Mouse (Mus musculus) intestine, embryonic 16.5 days (tissue): Measurements from ENCODE around the gene Ldlrad3. TPM values are rescaled to one million over a fixed set of nuclear protein-coding genes. Genes with fewer than 3 reads are reported as not detected.

Experiments used
- ATAC-seq: fragments of 200-750 bp; cut with Nextera tagmentation; 2 replicates; pipeline ENCODE4 v1.8.0; 2017; ENCODE audit warnings: moderate TSS enrichment, moderate library complexity
- H3K27ac ChIP-seq: fragments of 300-500 bp; sonication (generic); 2 replicates; pipeline ENCODE4 v1.5.1; 2014; ENCODE audit warnings: mild to moderate bottlenecking, low read length
- H3K27me3 ChIP-seq: fragments of 300-500 bp; sonication (generic); replicated peaks from 2 replicates; pipeline ENCODE4 v1.6.1; 2014; ENCODE audit warnings: low read length, control low read depth, mixed read lengths; ENCODE audit not compliant: control insufficient read depth, insufficient read depth
- H3K36me3 ChIP-seq: fragments of 300-500 bp; sonication (generic); 2 replicates; pipeline ENCODE4 v1.6.1; 2014; ENCODE audit warnings: low read length, control low read depth; ENCODE audit not compliant: control insufficient read depth, insufficient read depth
- H3K4me1 ChIP-seq: fragments of 300-500 bp; sonication (generic); 2 replicates; pipeline ENCODE4 v1.6.1; 2014; ENCODE audit warnings: low read length, control low read depth, mixed read lengths; ENCODE audit not compliant: control insufficient read depth, insufficient read depth
- H3K4me2 ChIP-seq: fragments of 300-500 bp; sonication (generic); 2 replicates; pipeline ENCODE4 v1.6.1; 2014; ENCODE audit warnings: low read depth, low read length, control low read depth
- H3K4me3 ChIP-seq: fragments of 300-500 bp; sonication (generic); 2 replicates; pipeline ENCODE4 v1.5.1; 2014; ENCODE audit warnings: mild to moderate bottlenecking, low read length
- H3K9ac ChIP-seq: fragments of 300-500 bp; sonication (generic); 2 replicates; pipeline ENCODE4 v1.6.1; 2014; ENCODE audit warnings: low read depth, low read length
- H3K9me3 ChIP-seq: fragments of 300-500 bp; sonication (generic); 2 replicates; pipeline ENCODE4 v1.6.1; 2016; ENCODE audit warnings: low read length, control low read depth; ENCODE audit not compliant: control insufficient read depth
- WGBS: fragments of 180-500 bp; shearing (Covaris S2); extraction: QIAGEN DNeasy Blood & Tissue Kit; methylation state at CpG from one replicate; pipeline ENCODE4 v1.1.7; 2014; 5-methylcytosine and 5-hydroxymethylcytosine counted together
- polyA plus RNA-seq: library from polyadenylated mRNA; unstranded; fragments of >200 nt; fragmentation: Nextera tagmentation; extraction: Ambion mirVana; gene quantifications from 2 replicates; pipeline ENCODE4 v1.2.1, GENCODE M21; 2015

The Ldlrad3 gene
- polyA plus RNA-seq, 1 experiment from 2014 or later = 18.8 TPM

- H3K4me2 ChIP-seq = no peak overlapping the region
- WGBS = 66% methylated on average over 14 of the region's 14 CpGs
- H3K9ac ChIP-seq = no peak overlapping the region
- no peaks in the 10 kb centered on the region for H3K36me3 ChIP-seq
- no peak overlapping the region for H3K4me3 ChIP-seq
- no peaks in the 10 kb centered on the region for H3K9me3 ChIP-seq
- H3K4me1 ChIP-seq = no peaks in the 10 kb centered on the region
- 0 out of 2 replicates have a peak overlapping the region, but pooled peaks have one; percentile 19 for H3K27ac ChIP-seq
- peak; percentile 44; the same call in 1 of the 2 replicates for ATAC-seq
- no peaks in the 10 kb centered on the region for H3K27me3 ChIP-seq
Observed at GRCm38 (mm10) chr2:102099702-102100450, 86.3 kb downstream of the Ldlrad3 start.

GRCm38 (mm10) chr2:102099261-102099660 lies 86.9 kb downstream of the Ldlrad3 start:
- ATAC-seq = peak; percentile 53; the same call in 1 of the 2 replicates
- no peaks in the 10 kb centered on the region for H3K27me3 ChIP-seq
- no peak overlapping the region for H3K9ac ChIP-seq
- H3K27ac ChIP-seq = 0 out of 2 replicates have a peak overlapping the region, but pooled peaks have one; percentile 19
- H3K4me1 ChIP-seq = no peaks in the 10 kb centered on the region
- H3K9me3 ChIP-seq = no peaks in the 10 kb centered on the region
- H3K4me3 ChIP-seq = no peak overlapping the region
- H3K4me2 ChIP-seq = no peak overlapping the region
- WGBS = 58% methylated on average over 4 of the region's 4 CpGs
- H3K36me3 ChIP-seq = no peaks in the 10 kb centered on the region

GRCm38 (mm10) chr2:102094773-102095172 lies 91.4 kb downstream of the Ldlrad3 start:
- ATAC-seq = no peak
- Histone ChIP-seq H3K36me3 (no peaks in the 10 kb centered on the region), H3K9me3 (no peaks in the 10 kb centered on the region), H3K4me1 (peaks cover 7% of the 10 kb centered on the region), H3K9ac (no peak overlapping the region), H3K4me3 (no peak overlapping the region), H3K27ac (no peak overlapping the region), H3K4me2 (no peak overlapping the region), H3K27me3 (no peaks in the 10 kb centered on the region)
- WGBS = 76% methylated on average over 11 of the region's 11 CpGs

- no peaks in the 10 kb centered on the region for H3K9me3 ChIP-seq
- peaks cover 7% of the 10 kb centered on the region for H3K4me1 ChIP-seq
- no peak for ATAC-seq
- no peak overlapping the region for H3K27ac ChIP-seq
- no peak overlapping the region for H3K4me3 ChIP-seq
- H3K4me2 ChIP-seq = no peak overlapping the region
- H3K9ac ChIP-seq = no peak overlapping the region
- H3K27me3 ChIP-seq = no peaks in the 10 kb centered on the region
- no peaks in the 10 kb centered on the region for H3K36me3 ChIP-seq
- WGBS = 74% methylated on average over 3 of the region's 3 CpGs
Observed at GRCm38 (mm10) chr2:102094281-102094680, 91.9 kb downstream of the Ldlrad3 start.

GRCm38 (mm10) chr2:102092579-102092978 lies 93.6 kb downstream of the Ldlrad3 start:
- 79% methylated on average over 10 of the region's 10 CpGs for WGBS
- Histone ChIP-seq H3K4me3 (no peak overlapping the region), H3K9ac (peak overlapping the region; percentile 27; the same call in 1 of the 2 replicates), H3K27me3 (no peaks in the 10 kb centered on the region), H3K27ac (no peak overlapping the region), H3K4me2 (no peak overlapping the region), H3K36me3 (no peaks in the 10 kb centered on the region), H3K4me1 (peaks cover 7% of the 10 kb centered on the region), H3K9me3 (no peaks in the 10 kb centered on the region)
- ATAC-seq = no peak

GRCm38 (mm10) chr2:102091516-102092350 lies 94.5 kb downstream of the Ldlrad3 start:
- Histone ChIP-seq H3K36me3 (no peaks in the 10 kb centered on the region), H3K4me2 (no peak overlapping the region), H3K9ac (peak overlapping the region; percentile 27; the same call in 1 of the 2 replicates), H3K9me3 (no peaks in the 10 kb centered on the region), H3K4me3 (no peak overlapping the region), H3K27me3 (no peaks in the 10 kb centered on the region), H3K4me1 (peaks cover 7% of the 10 kb centered on the region), H3K27ac (no peak overlapping the region)
- peak; percentile 78 for ATAC-seq
- WGBS = 37% methylated on average over 8 of the region's 8 CpGs

- Histone ChIP-seq H3K9ac (no peak overlapping the region), H3K4me1 (peaks cover 7% of the 10 kb centered on the region), H3K4me2 (no peak overlapping the region), H3K36me3 (no peaks in the 10 kb centered on the region), H3K4me3 (no peak overlapping the region), H3K27ac (no peak overlapping the region), H3K27me3 (no peaks in the 10 kb centered on the region), H3K9me3 (peaks cover 6% of the 10 kb centered on the region; the same call in 1 of the 2 replicates)
- ATAC-seq = no peak
- 89% methylated on average over 5 of the region's 5 CpGs for WGBS
Observed at GRCm38 (mm10) chr2:102087787-102088186, 98.4 kb downstream of the Ldlrad3 start.

GRCm38 (mm10) chr2:102086583-102086982 lies 99.6 kb downstream of the Ldlrad3 start:
- H3K27ac ChIP-seq = no peak overlapping the region
- ATAC-seq = no peak
- H3K27me3 ChIP-seq = no peaks in the 10 kb centered on the region
- H3K9me3 ChIP-seq = peaks cover 6% of the 10 kb centered on the region; the same call in 1 of the 2 replicates
- H3K36me3 ChIP-seq = 0 out of 2 replicates have a peak, but pooled peaks cover 2% of the 10 kb centered on the region
- no peak overlapping the region for H3K4me3 ChIP-seq
- H3K9ac ChIP-seq = no peak overlapping the region
- peaks cover under 1% of the 10 kb centered on the region; the same call in 1 of the 2 replicates for H3K4me1 ChIP-seq
- no peak overlapping the region for H3K4me2 ChIP-seq
- 96% methylated on average over 23 of the region's 23 CpGs for WGBS

- ATAC-seq = no peak
- Histone ChIP-seq H3K4me3 (no peak overlapping the region), H3K4me2 (no peak overlapping the region), H3K36me3 (0 out of 2 replicates have a peak, but pooled peaks cover 6% of the 10 kb centered on the region), H3K27ac (no peak overlapping the region), H3K9me3 (peaks cover 6% of the 10 kb centered on the region; the same call in 1 of the 2 replicates), H3K4me1 (no peaks in the 10 kb centered on the region), H3K9ac (no peak overlapping the region), H3K27me3 (no peaks in the 10 kb centered on the region)
Observed at GRCm38 (mm10) chr2:102082782-102083181, 103.4 kb downstream of the Ldlrad3 start.
